Mouse (Mus musculus) MEL (cell line): ENCODE data around the gene Nudt3.

Source experiments
- CTCF ChIP-seq, 3 experiments: IDR thresholded peaks in 2 of 3; conservative IDR thresholded peaks in 1 of 3; 2 replicates each; pipeline ENCODE4 v1.5.1; 2011 to 2012; ENCODE audit warnings: low read length in 3 of 3, low read depth in 2 of 3, mild to moderate bottlenecking in 2 of 3, improper control_type of control experiment in 1 of 3, inconsistent platforms in 1 of 3, mixed read lengths in 1 of 3, moderate library complexity in 1 of 3; ENCODE audit not compliant: control insufficient read depth in 1 of 3, insufficient read depth in 1 of 3, poor library complexity in 1 of 3, severe bottlenecking in 1 of 3
- E2F4 ChIP-seq: IDR thresholded peaks from 2 replicates; pipeline ENCODE4 v1.6.1; 2011; ENCODE audit warnings: low read depth, low read length, improper control_type of control experiment, borderline replicate concordance
- EP300 ChIP-seq, 2 experiments: IDR thresholded peaks; 2 replicates each; pipeline ENCODE4 v1.6.1; 2011; ENCODE audit warnings: improper control_type of control experiment in 2 of 2, low read length in 2 of 2, low read depth in 1 of 2, mild to moderate bottlenecking in 1 of 2
- GATA1 ChIP-seq: IDR thresholded peaks from 2 replicates; pipeline ENCODE4 v1.6.1; 2011; ENCODE audit warnings: low read depth, low read length, improper control_type of control experiment
- MAFK ChIP-seq: IDR thresholded peaks from 2 replicates; pipeline ENCODE4 v1.6.1; 2011; ENCODE audit warnings: low read depth, mild to moderate bottlenecking, low read length, improper control_type of control experiment, borderline replicate concordance
- MAX ChIP-seq: IDR thresholded peaks from 2 replicates; pipeline ENCODE4 v1.6.1; 2011; ENCODE audit warnings: low read length, improper control_type of control experiment
- MYC ChIP-seq: IDR thresholded peaks from 2 replicates; pipeline ENCODE4 v1.6.1; 2011; ENCODE audit warnings: low read depth, mild to moderate bottlenecking, low read length, improper control_type of control experiment, moderate library complexity
- POLR2A ChIP-seq, 2 experiments: IDR thresholded peaks; 2 replicates each; pipeline ENCODE4 v1.6.1; 2011 to 2012; ENCODE audit warnings: low read length in 2 of 2, mild to moderate bottlenecking in 2 of 2, control low read depth in 1 of 2, improper control_type of control experiment in 1 of 2, low read depth in 1 of 2, moderate library complexity in 1 of 2; ENCODE audit not compliant: control insufficient read depth in 1 of 2, insufficient read depth in 1 of 2, poor library complexity in 1 of 2
- POLR2AphosphoS2 ChIP-seq: IDR thresholded peaks from 2 replicates; pipeline ENCODE4 v1.6.1; 2011; ENCODE audit warnings: low read length, improper control_type of control experiment
- UBTF ChIP-seq: IDR thresholded peaks from 2 replicates; pipeline ENCODE4 v1.6.1; 2012; ENCODE audit warnings: low read depth, mild to moderate bottlenecking, inconsistent platforms, low read length, improper control_type of control experiment, moderate library complexity, borderline replicate concordance; ENCODE audit not compliant: insufficient read depth
- USF1 ChIP-seq: IDR thresholded peaks from 2 replicates; pipeline ENCODE4 v1.6.1; 2014; ENCODE audit warnings: low read depth, mild to moderate bottlenecking, inconsistent platforms, low read length, improper control_type of control experiment, moderate library complexity
- USF2 ChIP-seq, 2 experiments: IDR thresholded peaks; 2 replicates each; pipeline ENCODE4 v1.6.1; 2011 to 2012; ENCODE audit warnings: improper control_type of control experiment in 2 of 2, low read length in 2 of 2, borderline replicate concordance in 1 of 2, inconsistent platforms in 1 of 2, low read depth in 1 of 2, mild to moderate bottlenecking in 1 of 2; ENCODE audit not compliant: insufficient read depth in 1 of 2

DNA sequence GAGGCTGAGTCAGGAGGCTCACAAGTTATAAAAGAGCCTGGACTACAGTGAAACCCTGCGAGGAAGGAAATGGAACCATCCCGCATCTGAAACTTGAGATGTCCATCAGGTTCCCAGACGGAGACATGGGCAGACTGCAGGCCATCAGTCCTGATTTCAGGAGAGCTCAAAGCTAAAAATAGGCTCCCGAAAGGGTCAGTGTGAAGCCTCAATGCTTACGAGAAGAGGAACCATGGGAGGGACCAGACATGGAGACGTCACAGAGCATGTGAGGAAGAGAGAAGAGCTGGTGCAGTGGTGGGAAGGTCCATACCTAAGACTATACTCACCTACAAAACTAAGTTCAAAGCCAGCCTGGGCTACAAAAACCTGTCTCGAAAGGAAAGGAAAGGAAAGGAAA lies 7.9 kb downstream of the Nudt3 start:
- no peak for TF ChIP-seq MAX
- no peak for TF ChIP-seq MAFK
- no peak for TF ChIP-seq CTCF (IDR thresholded peaks at IDR 0.05 in 2 of 3, conservative IDR thresholded peaks at IDR 0.05 in 1 of 3; ENCODE audit: control insufficient read depth in 1 of 3, insufficient read depth in 1 of 3, low read depth in 2 of 3, low read length in 3 of 3, poor library complexity in 1 of 3, severe bottlenecking in 1 of 3)
- no peak for TF ChIP-seq GATA1
- no peak for TF ChIP-seq POLR2AphosphoS2
- no peak for TF ChIP-seq EP300 (IDR thresholded peaks at IDR 0.05; ENCODE audit: low read depth in 1 of 2, low read length in 2 of 2)
- no peak for TF ChIP-seq E2F4
- no peak for TF ChIP-seq USF1
- TF ChIP-seq USF2 (IDR thresholded peaks at IDR 0.05; ENCODE audit: borderline replicate concordance in 1 of 2, insufficient read depth in 1 of 2, low read depth in 1 of 2, low read length in 2 of 2) = no peak
- TF ChIP-seq POLR2A (IDR thresholded peaks at IDR 0.05; ENCODE audit: control insufficient read depth in 1 of 2, insufficient read depth in 1 of 2, low read depth in 1 of 2, low read length in 2 of 2, poor library complexity in 1 of 2) = no peak
- no peak for TF ChIP-seq MYC
- no peak for TF ChIP-seq UBTF
